Mouse (Mus musculus): Measurements from ENCODE around the gene Rbpj. TPM values are rescaled to one million over a fixed set of nuclear protein-coding genes. Genes with fewer than 3 reads are reported as not detected.
A peak's percentile ranks its signal among the peaks of the same experiment; 100 is the strongest.

Gene Rbpj
- polyA plus RNA-seq, 1 experiment from 2014 or later, result 25.9 TPM

- no peak for DNase-seq (ENCODE audit: low spot score)
- no peaks in the 10 kb centered on the region for H3K4me1 ChIP-seq (replicated peaks; ENCODE audit: insufficient read depth, low read length)
- 24% methylated on average over 5 of the region's 5 CpGs for WGBS
- H3K27ac ChIP-seq, result no peak overlapping the region
- H3K4me3 ChIP-seq (replicated peaks; ENCODE audit: low read depth, low read length), result no peak overlapping the region
- no peaks in the 10 kb centered on the region for H3K36me3 ChIP-seq (ENCODE audit: insufficient read depth, low read length)
- no peak for TF ChIP-seq CTCF (IDR thresholded peaks at IDR 0.05; ENCODE audit: low read depth)
- no peak for ATAC-seq (replicated peaks; ENCODE audit: low FRiP score, low read depth)
- no peaks in the 10 kb centered on the region for H3K9me3 ChIP-seq (replicated peaks; ENCODE audit: low read length)
- H3K4me2 ChIP-seq (ENCODE audit: low read length), result no peak overlapping the region
- no peak overlapping the region for H3K9ac ChIP-seq (ENCODE audit: low read depth, low read length)
- H3K27me3 ChIP-seq (ENCODE audit: insufficient read depth, low read length), result no peaks in the 10 kb centered on the region
These were observed 24.7 kb downstream of the Rbpj start for GRCm38 (mm10) chr5:53490697-53491099.

GRCm38 (mm10) chr5:53493756-53494155, 27.8 kb downstream of the Rbpj start:
- Histone ChIP-seq H3K4me2 (ENCODE audit: low read length) (no peak overlapping the region), H3K9me3 (replicated peaks; ENCODE audit: low read length) (no peaks in the 10 kb centered on the region), H3K36me3 (ENCODE audit: insufficient read depth, low read length) (no peaks in the 10 kb centered on the region), H3K4me3 (replicated peaks; ENCODE audit: low read depth, low read length) (no peak overlapping the region), H3K9ac (ENCODE audit: low read depth, low read length) (no peak overlapping the region), H3K27ac (no peak overlapping the region), H3K27me3 (ENCODE audit: insufficient read depth, low read length) (no peaks in the 10 kb centered on the region), H3K4me1 (replicated peaks; ENCODE audit: insufficient read depth, low read length) (no peaks in the 10 kb centered on the region)
- DNase-seq (ENCODE audit: low spot score) (no peak), ATAC-seq (replicated peaks; ENCODE audit: low FRiP score, low read depth) (no peak)
- no peak for TF ChIP-seq CTCF (IDR thresholded peaks at IDR 0.05; ENCODE audit: low read depth)
- WGBS, result 60% methylated on average over 6 of the region's 6 CpGs

- no peak for TF ChIP-seq CTCF (IDR thresholded peaks at IDR 0.05; ENCODE audit: low read depth)
- Histone ChIP-seq H3K9ac (ENCODE audit: low read depth, low read length) (no peak overlapping the region), H3K27me3 (ENCODE audit: insufficient read depth, low read length) (no peaks in the 10 kb centered on the region), H3K9me3 (replicated peaks; ENCODE audit: low read length) (no peaks in the 10 kb centered on the region), H3K27ac (no peak overlapping the region), H3K36me3 (ENCODE audit: insufficient read depth, low read length) (no peaks in the 10 kb centered on the region), H3K4me3 (replicated peaks; ENCODE audit: low read depth, low read length) (no peak overlapping the region), H3K4me2 (ENCODE audit: low read length) (no peak overlapping the region), H3K4me1 (replicated peaks; ENCODE audit: insufficient read depth, low read length) (no peaks in the 10 kb centered on the region)
- no peak for DNase-seq (ENCODE audit: low spot score)
- no peak for ATAC-seq (replicated peaks; ENCODE audit: low FRiP score, low read depth)
- 89% methylated on average over 17 of the region's 17 CpGs for WGBS
These were observed 28.7 kb downstream of the Rbpj start for GRCm38 (mm10) chr5:53494536-53495159.

GRCm38 (mm10) chr5:53496846-53497549, 31.0 kb downstream of the Rbpj start:
- H3K27me3 ChIP-seq (ENCODE audit: insufficient read depth, low read length), result no peaks in the 10 kb centered on the region
- WGBS, result 59% methylated on average over 9 of the region's 9 CpGs
- no peak overlapping the region for H3K9ac ChIP-seq (ENCODE audit: low read depth, low read length)
- no peak for TF ChIP-seq CTCF (IDR thresholded peaks at IDR 0.05; ENCODE audit: low read depth)
- H3K27ac ChIP-seq, result no peak overlapping the region
- no peaks in the 10 kb centered on the region for H3K9me3 ChIP-seq (replicated peaks; ENCODE audit: low read length)
- no peak overlapping the region for H3K4me2 ChIP-seq (ENCODE audit: low read length)
- DNase-seq (ENCODE audit: low spot score) (peak; percentile 53), ATAC-seq (replicated peaks; ENCODE audit: low FRiP score, low read depth) (no peak)
- no peak overlapping the region for H3K4me3 ChIP-seq (replicated peaks; ENCODE audit: low read depth, low read length)
- no peaks in the 10 kb centered on the region for H3K36me3 ChIP-seq (ENCODE audit: insufficient read depth, low read length)
- H3K4me1 ChIP-seq (replicated peaks; ENCODE audit: insufficient read depth, low read length), result no peaks in the 10 kb centered on the region

- ATAC-seq (replicated peaks; ENCODE audit: low FRiP score, low read depth) (no peak), DNase-seq (ENCODE audit: low spot score) (no peak)
- Histone ChIP-seq H3K27ac (no peak overlapping the region), H3K4me3 (replicated peaks; ENCODE audit: low read depth, low read length) (no peak overlapping the region), H3K27me3 (ENCODE audit: insufficient read depth, low read length) (no peaks in the 10 kb centered on the region), H3K4me1 (replicated peaks; ENCODE audit: insufficient read depth, low read length) (no peaks in the 10 kb centered on the region), H3K9me3 (replicated peaks; ENCODE audit: low read length) (no peaks in the 10 kb centered on the region), H3K36me3 (ENCODE audit: insufficient read depth, low read length) (no peaks in the 10 kb centered on the region), H3K9ac (ENCODE audit: low read depth, low read length) (no peak overlapping the region), H3K4me2 (ENCODE audit: low read length) (no peak overlapping the region)
- no peak for TF ChIP-seq CTCF (IDR thresholded peaks at IDR 0.05; ENCODE audit: low read depth)
- 75% methylated on average over 3 of the region's 3 CpGs for WGBS
These were observed 33.6 kb downstream of the Rbpj start for GRCm38 (mm10) chr5:53499571-53499970.

- 79% methylated on average over 10 of the region's 10 CpGs for WGBS
- Histone ChIP-seq H3K4me1 (replicated peaks; ENCODE audit: insufficient read depth, low read length) (no peaks in the 10 kb centered on the region), H3K4me3 (replicated peaks; ENCODE audit: low read depth, low read length) (no peak overlapping the region), H3K36me3 (ENCODE audit: insufficient read depth, low read length) (no peaks in the 10 kb centered on the region), H3K27ac (no peak overlapping the region), H3K27me3 (ENCODE audit: insufficient read depth, low read length) (no peaks in the 10 kb centered on the region), H3K9me3 (replicated peaks; ENCODE audit: low read length) (no peaks in the 10 kb centered on the region), H3K4me2 (ENCODE audit: low read length) (no peak overlapping the region), H3K9ac (ENCODE audit: low read depth, low read length) (no peak overlapping the region)
- TF ChIP-seq CTCF (IDR thresholded peaks at IDR 0.05; ENCODE audit: low read depth), result no peak
- ATAC-seq (replicated peaks; ENCODE audit: low FRiP score, low read depth) (no peak), DNase-seq (ENCODE audit: low spot score) (no peak)
These were observed 34.7 kb downstream of the Rbpj start for GRCm38 (mm10) chr5:53500509-53501145.

All from kidney, postnatal 0 days (tissue).